Mouse (Mus musculus): ENCODE results near the gene Olfr1200. TPM values are rescaled to one million over a fixed set of nuclear protein-coding genes. Genes with fewer than 3 reads are reported as not detected.

The Olfr1200 gene
- not detected in 2 replicates for polyA plus RNA-seq (2012; rRNA removed)

DNA sequence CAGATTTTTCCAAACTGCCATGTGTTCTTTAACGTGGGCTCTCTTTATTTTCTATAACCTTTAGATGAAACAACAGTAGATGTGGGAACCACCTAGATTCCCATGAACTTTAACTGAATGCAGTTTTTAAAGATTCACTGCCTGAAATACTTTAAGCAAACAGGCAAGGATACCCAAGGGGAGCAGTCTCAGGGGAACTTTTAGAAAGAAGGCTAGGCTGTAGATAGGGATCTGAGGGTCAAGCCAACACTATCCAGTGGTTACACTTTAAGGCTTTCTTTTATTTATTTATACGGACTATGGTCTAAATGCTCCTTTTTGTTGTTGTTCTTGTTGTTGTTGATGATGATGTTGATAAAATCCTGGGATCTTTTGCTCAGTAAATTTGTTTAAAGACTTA is at the start of gene Olfr1200:
Olfr1200 (minus strand) TSS at position 101 of the 400 bp plus-strand sequence.

DNA sequence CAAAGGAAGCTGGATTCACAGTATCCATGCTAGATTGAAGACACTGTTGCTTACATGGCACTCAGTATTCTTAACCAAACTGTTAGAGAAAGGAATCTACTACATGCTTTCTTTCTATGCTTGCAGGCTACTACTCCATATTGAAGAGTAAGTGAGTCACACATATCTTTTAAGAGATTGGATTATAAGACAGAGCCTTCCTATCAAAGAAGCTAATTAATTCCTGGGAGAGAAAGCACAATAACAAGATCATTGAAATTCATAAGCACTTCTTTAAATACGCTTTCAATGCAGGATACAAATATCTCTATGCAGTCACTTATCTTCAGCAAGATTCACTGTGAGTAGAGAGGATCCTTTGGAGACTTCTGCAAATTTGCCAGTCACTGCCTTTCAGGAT is 43.9 kb upstream of the Olfr1200 start, which contains the start of gene Olfr1202:
Olfr1202 (plus strand) TSS at position 301 of the 400 bp plus-strand sequence.

DNA sequence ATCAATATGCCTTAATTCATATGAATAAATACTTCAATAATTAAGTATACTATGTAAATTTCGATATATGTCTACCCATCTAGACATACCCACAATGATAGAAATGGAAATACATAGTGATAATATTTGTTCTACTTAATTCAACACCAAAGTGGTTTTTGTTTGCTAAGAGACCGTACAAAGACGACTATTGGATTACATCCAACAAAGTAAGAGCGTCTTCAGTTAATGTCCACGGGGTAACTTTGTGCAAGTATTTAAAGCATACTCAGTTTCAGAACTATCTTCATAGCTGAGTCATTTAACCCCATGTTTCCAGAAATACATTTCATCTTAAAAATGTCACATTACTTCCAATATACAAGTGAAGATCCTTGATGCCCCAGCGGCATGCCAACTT is 22.4 kb upstream of the Olfr1200 start, which contains the start of gene Olfr1201:
Olfr1201 (plus strand) TSS at position 301 of the 400 bp plus-strand sequence.

DNA sequence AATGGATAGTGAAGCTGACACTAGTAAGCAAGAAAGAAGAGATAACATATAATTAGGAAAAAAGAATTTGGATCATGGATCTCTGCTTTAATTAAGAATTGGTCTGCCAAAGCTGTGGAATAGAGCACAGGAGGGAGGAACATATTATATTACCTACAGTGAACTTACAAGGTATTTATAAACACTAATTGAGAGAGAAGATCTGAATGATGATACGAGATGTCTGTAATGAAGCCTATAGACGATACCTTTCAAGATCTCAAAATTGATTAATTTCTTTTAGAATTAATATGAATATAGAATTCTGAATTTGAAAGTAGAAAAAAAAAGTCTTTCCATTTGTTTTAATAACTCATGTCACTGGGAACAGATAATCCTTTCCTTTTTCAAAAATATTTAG is 9.9 kb downstream of the Olfr1200 start, which contains the start of gene Olfr1199:
Olfr1199 (minus strand) TSS at position 101 of the 400 bp plus-strand sequence.

DNA sequence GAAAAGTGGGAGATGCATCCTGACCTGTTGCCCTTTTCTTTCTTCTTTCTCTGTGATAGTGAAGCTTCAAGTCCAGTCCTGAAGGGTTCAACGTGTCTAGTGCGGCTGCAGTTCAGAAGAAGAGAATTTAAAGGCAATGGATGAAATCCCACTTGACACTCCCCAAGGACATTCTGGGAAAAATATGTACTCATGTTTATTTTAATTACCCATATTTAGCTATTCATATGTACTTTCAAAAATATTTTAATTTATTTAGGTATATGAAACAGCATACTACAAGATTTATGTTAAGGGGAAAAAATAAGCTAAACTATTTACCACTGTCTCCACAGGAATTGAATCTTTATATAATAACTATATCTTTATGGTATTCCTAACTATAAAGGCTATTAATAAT is 19.0 kb downstream of the Olfr1200 start, which contains the start of gene Olfr1198:
Olfr1198 (minus strand) TSS at position 101 of the 400 bp plus-strand sequence.

DNA sequence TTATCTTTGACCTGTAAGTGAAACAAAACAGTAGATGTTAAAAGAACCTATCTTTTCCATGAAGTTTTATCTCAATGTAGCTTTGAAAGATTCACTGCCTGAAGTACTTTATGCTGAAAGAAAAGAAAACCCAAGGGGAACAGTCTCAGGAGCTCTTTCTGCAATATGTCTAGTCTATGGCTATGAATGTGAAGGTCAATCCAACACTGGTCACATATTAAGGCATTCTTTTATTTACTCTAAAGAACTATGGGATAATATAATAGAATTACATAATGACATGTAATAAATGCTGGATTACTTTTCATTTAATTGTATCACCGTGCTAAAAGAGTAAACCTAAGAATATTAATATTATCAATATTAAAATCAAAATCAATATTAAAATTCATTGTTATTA is 38.0 kb downstream of the Olfr1200 start, which contains the start of gene Olfr1197:
Olfr1197 (minus strand) TSS at position 101 of the 400 bp plus-strand sequence.

Other genes with a start within 250 kb of the Olfr1200 start
- not detected in 2 replicates for gene Olfr1188, start 213.6 kb downstream of the Olfr1200 start, polyA plus RNA-seq (2012; rRNA removed)
- not detected in 2 replicates for gene Olfr1189, start 184.0 kb downstream of the Olfr1200 start, polyA plus RNA-seq (2012; rRNA removed)
- not detected in 2 replicates for gene Olfr1191-ps1, start 129.9 kb downstream of the Olfr1200 start, polyA plus RNA-seq (2012; rRNA removed)
- gene Olfr1192-ps1, start 122.0 kb downstream of the Olfr1200 start, polyA plus RNA-seq (2012; rRNA removed) = not detected in 2 replicates
- not detected in 2 replicates for gene Olfr1193, start 94.9 kb downstream of the Olfr1200 start, polyA plus RNA-seq (2012; rRNA removed)
- gene Olfr1195, start 81.3 kb downstream of the Olfr1200 start, polyA plus RNA-seq (2012; rRNA removed) = not detected in 2 replicates
- gene Olfr1196, start 65.9 kb downstream of the Olfr1200 start, polyA plus RNA-seq (2012; rRNA removed) = not detected in 2 replicates
- not detected in 2 replicates for gene Olfr1197, start 38.1 kb downstream of the Olfr1200 start, polyA plus RNA-seq (2012; rRNA removed)
- not detected in 2 replicates for gene Olfr1198, start 19.1 kb downstream of the Olfr1200 start, polyA plus RNA-seq (2012; rRNA removed)
- not detected in 2 replicates for gene Olfr1199, start 10.0 kb downstream of the Olfr1200 start, polyA plus RNA-seq (2012; rRNA removed)
- gene Olfr1201, start 22.5 kb upstream of the Olfr1200 start, polyA plus RNA-seq (2012; rRNA removed) = not detected in 2 replicates
- gene Olfr1202, start 44.0 kb upstream of the Olfr1200 start, polyA plus RNA-seq (2012; rRNA removed) = not detected in 2 replicates
- gene Olfr1205, start 59.2 kb upstream of the Olfr1200 start, polyA plus RNA-seq (2012; rRNA removed) = not detected in 2 replicates
- gene Olfr1204, start 78.8 kb upstream of the Olfr1200 start, polyA plus RNA-seq (2012; rRNA removed) = not detected in 2 replicates
- gene Olfr1206, start 92.7 kb upstream of the Olfr1200 start, polyA plus RNA-seq (2012; rRNA removed) = not detected in 2 replicates
- not detected in 2 replicates for gene Olfr1208, start 131.8 kb upstream of the Olfr1200 start, polyA plus RNA-seq (2012; rRNA removed)
- not detected in 2 replicates for gene Olfr1209, start 144.7 kb upstream of the Olfr1200 start, polyA plus RNA-seq (2012; rRNA removed)
- gene Olfr1211, start 167.6 kb upstream of the Olfr1200 start, polyA plus RNA-seq (2012; rRNA removed) = not detected in 2 replicates
- gene Olfr1212, start 183.5 kb upstream of the Olfr1200 start, polyA plus RNA-seq (2012; rRNA removed) = not detected in 2 replicates
- not detected in 2 replicates for gene Gm13762, start 209.8 kb upstream of the Olfr1200 start, polyA plus RNA-seq (2012; rRNA removed)
- not detected in 2 replicates for gene Olfr1214, start 222.2 kb upstream of the Olfr1200 start, polyA plus RNA-seq (2012; rRNA removed)
- gene Olfr1215, start 236.5 kb upstream of the Olfr1200 start, polyA plus RNA-seq (2012; rRNA removed) = not detected in 2 replicates
- gene Olfr1216, start 247.9 kb upstream of the Olfr1200 start, polyA plus RNA-seq (2012; rRNA removed) = not detected in 2 replicates